Mouse (Mus musculus) lung, postnatal 4 days (tissue): ENCODE data around the gene Dnah17.
A peak's percentile ranks its signal among the peaks of the same experiment; 100 is the strongest.

Experiments used
- DNase-seq, 2 experiments: peaks; one replicate each; pipeline ENCODE4 v3.0.0; 2021

The Dnah17 gene

GRCm38 (mm10) chr11:118142547-118143165, 12.2 kb upstream of the Dnah17 start:
- DNase-seq, result no peak

- DNase-seq, result no peak
Observed at GRCm38 (mm10) chr11:118140771-118141565, 10.5 kb upstream of the Dnah17 start.

GRCm38 (mm10) chr11:118138347-118138746, 7.9 kb upstream of the Dnah17 start:
- no peak for DNase-seq

- no peak for DNase-seq
Observed at GRCm38 (mm10) chr11:118136172-118136632, 5.8 kb upstream of the Dnah17 start.

GRCm38 (mm10) chr11:118135271-118135670, 4.8 kb upstream of the Dnah17 start:
- peak; percentile 33 to 52 for DNase-seq

GRCm38 (mm10) chr11:118133752-118134169, 3.3 kb upstream of the Dnah17 start:
- peak in 1 of 2 experiments; percentile 34 for DNase-seq

GRCm38 (mm10) chr11:118133133-118133751, 2.8 kb upstream of the Dnah17 start:
- no peak for DNase-seq

GRCm38 (mm10) chr11:118132136-118132535, 1.7 kb upstream of the Dnah17 start:
- DNase-seq, result peak in 1 of 2 experiments; percentile 46

- no peak for DNase-seq
Observed at GRCm38 (mm10) chr11:118129812-118130211, 622 bp downstream of the Dnah17 start.

GRCm38 (mm10) chr11:118121592-118121991, 8.8 kb downstream of the Dnah17 start:
- DNase-seq, result no peak

- DNase-seq, result no peak
Observed at GRCm38 (mm10) chr11:118118777-118119176, 11.7 kb downstream of the Dnah17 start.

GRCm38 (mm10) chr11:118114581-118115110, 15.8 kb downstream of the Dnah17 start:
- DNase-seq, result no peak

- no peak for DNase-seq
Observed at GRCm38 (mm10) chr11:118113516-118114205, 16.8 kb downstream of the Dnah17 start.

- DNase-seq, result peak; percentile 78 to 89
Observed at GRCm38 (mm10) chr11:118104001-118104400, 26.4 kb downstream of the Dnah17 start.

GRCm38 (mm10) chr11:118103383-118103782, 27.1 kb downstream of the Dnah17 start:
- DNase-seq, result no peak

GRCm38 (mm10) chr11:118102838-118103237, 27.6 kb downstream of the Dnah17 start:
- DNase-seq, result peak; percentile 86 to 93

- DNase-seq, result no peak
Observed at GRCm38 (mm10) chr11:118101133-118101532, 29.3 kb downstream of the Dnah17 start.

GRCm38 (mm10) chr11:118096736-118097135, 33.7 kb downstream of the Dnah17 start:
- no peak for DNase-seq

GRCm38 (mm10) chr11:118095004-118095403, 35.4 kb downstream of the Dnah17 start:
- no peak for DNase-seq

GRCm38 (mm10) chr11:118091002-118091670, 39.3 kb downstream of the Dnah17 start:
- DNase-seq, result no peak

GRCm38 (mm10) chr11:118088896-118089295, 41.5 kb downstream of the Dnah17 start:
- DNase-seq, result peak; percentile 38 to 79

- DNase-seq, result no peak
Observed at GRCm38 (mm10) chr11:118085961-118086360, 44.5 kb downstream of the Dnah17 start.
